Mouse (Mus musculus): ENCODE data around the gene Tmem125.
"Not testable (repeated sequence)": the region's sequence is repeated elsewhere in the genome, so short reads cannot be mapped to it uniquely, and the experiment has no call there.

DNA sequence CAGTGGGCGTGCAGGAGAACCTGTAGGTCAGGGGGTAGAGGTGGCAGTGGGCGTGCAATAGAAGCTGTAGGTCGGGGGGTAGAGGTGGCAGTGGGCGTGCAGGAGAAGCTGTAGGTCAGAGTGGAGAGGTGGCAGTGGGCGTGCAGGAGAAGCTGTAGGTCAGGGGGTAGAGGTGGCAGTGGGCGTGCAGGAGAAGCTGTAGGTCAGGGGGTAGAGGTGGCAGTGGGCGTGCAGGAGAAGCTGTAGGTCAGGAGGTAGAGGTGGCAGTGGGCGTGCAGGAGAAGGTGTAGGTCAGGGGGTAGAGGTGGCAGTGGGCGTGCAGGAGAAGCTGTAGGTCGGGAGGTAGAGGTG lies 4.3 kb upstream of the Tmem125 start:
- TF ChIP-seq POLR2A, CTCF (IDR thresholded peaks at IDR 0.05; ENCODE audit: extremely low read depth, insufficient read depth, low read length): not testable (repeated sequence)
